Mouse (Mus musculus): Measurements from ENCODE around the gene Cldn3.

GRCm38 (mm10) chr5:134951053-134951884 is 34.7 kb upstream of the Cldn3 start:
- TF ChIP-seq CTCF (IDR thresholded peaks at IDR 0.05; ENCODE audit: borderline replicate concordance, insufficient read depth, low read depth, low read length) (no peak), POLR2A (IDR thresholded peaks at IDR 0.05; ENCODE audit: borderline replicate concordance, insufficient read depth, low read length) (no peak)
